Mouse (Mus musculus) cerebellum, postnatal 25 days (tissue): ENCODE data around the gene Sgk1.

Experiments
- DNase-seq, 2 experiments: peaks; one replicate each; pipeline ENCODE4 v3.0.0; 2021; ENCODE audit warnings: mixed read lengths in 2 of 2

Gene Sgk1

DNA sequence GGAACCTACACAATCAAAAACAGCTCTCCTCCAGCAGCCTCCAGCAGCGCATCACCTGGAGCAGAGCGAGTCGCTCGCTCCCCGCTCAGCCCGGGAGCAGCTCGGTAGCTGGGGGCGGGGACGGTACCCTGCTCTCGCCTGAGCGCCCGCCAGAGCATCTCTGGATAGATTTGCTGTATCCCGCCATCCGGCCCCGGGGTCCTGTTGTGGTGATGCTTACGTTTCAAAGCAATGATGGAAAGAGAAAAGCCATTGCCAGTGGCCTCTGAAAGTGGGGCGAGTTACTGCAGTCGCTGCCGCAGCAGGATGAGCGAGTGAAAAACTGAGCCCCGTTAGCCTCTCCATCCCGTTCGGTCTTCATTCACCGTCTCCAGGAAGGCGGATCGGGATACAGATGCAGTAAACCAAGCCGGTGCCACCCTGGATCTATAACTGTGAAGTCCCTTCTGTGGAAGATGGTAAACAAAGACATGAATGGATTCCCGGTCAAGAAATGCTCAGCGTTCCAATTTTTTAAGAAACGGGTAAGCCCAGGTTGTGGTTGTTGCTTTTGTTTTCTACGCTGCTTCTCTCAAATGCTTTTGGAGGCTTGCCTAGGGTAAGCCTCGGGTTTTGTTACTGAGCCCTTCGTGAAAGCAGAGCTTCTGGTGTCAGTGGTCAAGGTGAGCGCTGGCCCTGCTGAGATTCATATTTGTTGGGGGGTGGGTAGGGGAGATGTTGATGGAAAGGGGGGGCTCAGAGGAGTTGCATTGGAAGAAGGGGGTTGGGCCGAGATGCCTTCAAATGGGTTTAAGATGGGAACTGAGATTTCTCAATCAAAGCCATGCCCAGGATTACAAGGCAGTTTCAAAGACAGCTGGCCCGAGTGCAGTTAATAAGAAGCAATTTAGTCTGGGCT is at the start of gene Sgk1:
Sgk1 (plus strand) TSS at position 1 of the 898 bp plus-strand sequence.
- peak; percentile 88 to 90 for DNase-seq

GRCm38 (mm10) chr10:21832282-21832681 is 49.7 kb upstream of the Sgk1 start:
- no peak for DNase-seq

GRCm38 (mm10) chr10:21833757-21834156 is 48.2 kb upstream of the Sgk1 start:
- DNase-seq, result no peak

DNA sequence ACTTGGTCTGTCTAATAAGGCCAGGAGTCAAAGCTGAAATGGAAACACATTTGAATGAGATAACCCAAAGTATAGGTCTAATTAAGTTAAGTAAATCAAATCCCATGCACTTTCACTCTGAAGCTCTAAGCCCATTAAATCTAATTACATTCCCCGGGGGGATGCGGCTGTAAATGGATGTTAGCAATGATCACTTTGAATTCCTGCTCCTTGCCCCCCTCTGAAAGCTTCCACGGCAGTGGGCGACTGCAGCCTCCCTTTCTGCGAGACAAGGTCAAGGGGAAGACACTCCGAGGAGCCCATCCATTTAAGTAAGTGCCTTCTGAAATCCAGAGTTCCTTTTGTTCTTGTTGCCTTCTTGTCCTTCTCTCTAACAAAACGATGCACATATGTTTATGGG is 46.9 kb upstream of the Sgk1 start:
- no peak for DNase-seq

GRCm38 (mm10) chr10:21839248-21840155 is 42.5 kb upstream of the Sgk1 start:
- DNase-seq, result no peak

DNA sequence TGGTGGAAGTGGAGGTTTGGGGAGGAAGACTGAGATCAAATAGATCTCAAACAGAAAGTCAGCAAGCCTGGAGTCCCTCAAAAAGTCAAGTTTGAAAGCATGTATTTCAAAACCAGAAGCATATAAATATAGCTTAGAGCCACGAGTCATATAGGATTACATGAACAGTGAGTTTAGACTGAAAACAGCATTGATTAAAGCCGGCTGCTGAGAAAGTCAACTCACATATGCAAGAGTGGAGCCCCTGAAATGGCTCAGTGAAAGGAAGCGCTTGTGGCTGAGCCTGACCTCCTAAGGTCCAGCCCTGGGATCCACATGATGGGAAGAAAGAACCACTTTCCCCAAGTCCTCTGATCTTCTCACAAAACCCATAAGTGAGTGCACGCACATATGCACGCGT is 38.7 kb upstream of the Sgk1 start:
- DNase-seq, result no peak

DNA sequence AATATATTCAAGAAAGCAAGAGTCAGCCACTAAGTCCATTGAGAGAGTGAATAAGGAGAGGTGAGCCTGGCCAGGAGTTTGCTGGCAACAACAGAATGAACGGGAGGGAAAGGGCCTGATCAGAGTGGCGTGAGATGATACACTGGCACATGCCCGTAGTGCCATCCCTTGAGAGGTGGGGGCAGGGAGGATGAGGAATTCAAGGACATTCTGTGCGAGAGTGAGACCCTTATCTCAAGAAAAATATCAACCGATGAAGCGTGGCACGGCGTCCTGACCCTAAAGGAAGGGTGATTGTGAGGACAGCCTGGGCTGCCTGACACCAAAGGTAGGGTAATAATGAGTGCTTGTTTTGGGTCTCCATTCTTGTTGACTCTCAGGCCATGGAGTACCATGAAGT is 38.1 kb upstream of the Sgk1 start:
- peak in 1 of 2 experiments; percentile 33 for DNase-seq

GRCm38 (mm10) chr10:21844391-21844790 is 37.6 kb upstream of the Sgk1 start:
- DNase-seq, result no peak

- no peak for DNase-seq
These were observed 36.2 kb upstream of the Sgk1 start for GRCm38 (mm10) chr10:21845601-21846282.

DNA sequence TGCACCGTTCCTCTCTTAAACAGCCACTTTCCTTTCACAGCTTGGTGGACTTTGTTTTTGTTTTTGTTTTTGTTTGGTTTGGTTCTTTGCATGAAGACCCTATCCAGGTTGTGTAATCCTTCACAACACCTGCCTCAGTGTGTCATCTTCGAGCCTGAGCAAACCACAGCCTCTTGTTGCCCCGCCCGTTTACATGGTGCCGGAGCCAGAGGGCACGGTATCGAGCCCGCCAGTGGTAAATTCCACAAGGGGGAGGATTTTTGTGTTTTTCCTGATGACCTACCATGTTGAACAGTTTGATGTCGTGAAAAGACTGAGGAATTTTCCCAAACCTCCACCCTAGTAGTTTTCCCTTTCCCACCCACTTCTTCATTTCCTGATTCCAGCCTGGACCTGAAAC is 35.6 kb upstream of the Sgk1 start:
- no peak for DNase-seq

- no peak for DNase-seq
These were observed 34.8 kb upstream of the Sgk1 start for GRCm38 (mm10) chr10:21847026-21847820.

DNA sequence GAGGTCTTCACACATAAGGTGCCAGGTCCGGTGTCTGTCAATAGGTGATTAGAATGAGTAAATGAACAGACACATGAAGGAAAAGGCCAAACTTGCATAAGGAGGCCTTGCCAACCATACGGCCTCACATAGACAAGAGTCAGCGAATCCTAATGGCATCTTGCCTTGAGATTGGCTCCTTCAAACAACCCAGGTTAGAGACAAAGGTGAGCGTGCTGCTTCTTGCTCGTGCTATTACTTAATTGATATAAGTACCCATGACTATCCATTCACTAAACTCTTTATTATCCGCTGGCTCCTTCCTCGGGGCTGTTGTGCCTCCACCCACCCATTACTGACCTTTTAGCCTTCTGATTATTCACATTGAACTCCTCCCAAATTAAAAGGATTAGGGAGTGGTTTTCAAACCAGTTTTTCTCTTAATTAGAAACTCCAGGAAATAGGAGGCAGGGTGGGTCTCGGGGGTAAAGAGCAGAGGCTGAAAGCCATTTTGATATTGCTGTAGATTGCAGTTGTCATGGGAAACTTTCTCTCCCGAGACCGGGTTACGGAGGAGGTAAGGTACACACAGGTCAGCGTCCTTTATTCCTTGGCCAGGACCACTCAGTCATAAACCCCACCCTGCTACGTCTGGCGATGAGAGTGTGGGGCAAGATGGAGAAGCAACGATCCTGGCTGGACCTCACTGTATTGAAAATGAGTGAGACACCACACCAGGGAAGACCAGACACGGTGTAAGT is 33.9 kb upstream of the Sgk1 start:
- no peak for DNase-seq

GRCm38 (mm10) chr10:21849251-21849650 is 32.7 kb upstream of the Sgk1 start:
- DNase-seq, result no peak

DNA sequence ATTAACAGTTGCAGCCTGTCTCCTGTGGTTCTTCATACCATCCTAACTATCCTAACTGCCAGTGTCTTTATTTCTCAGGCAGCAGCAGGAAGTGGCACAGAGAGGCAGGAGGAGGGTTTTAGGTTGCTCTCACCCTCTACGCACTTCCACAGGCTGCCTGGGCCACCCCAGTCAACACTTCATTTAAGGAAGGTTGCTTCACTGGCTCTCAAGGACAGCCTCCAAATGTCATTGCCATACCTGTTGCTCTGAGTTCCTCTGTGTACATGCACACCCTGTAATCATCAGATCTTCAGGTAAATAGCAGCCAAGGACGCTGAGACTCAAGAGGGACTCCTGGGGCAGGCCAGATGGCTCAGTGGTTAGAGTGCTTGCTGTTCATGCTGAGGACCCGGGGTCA is 31.7 kb upstream of the Sgk1 start:
- DNase-seq, result no peak

- no peak for DNase-seq
These were observed 28.9 kb upstream of the Sgk1 start for GRCm38 (mm10) chr10:21853122-21853521.

GRCm38 (mm10) chr10:21853566-21854328 is 28.2 kb upstream of the Sgk1 start:
- DNase-seq, result no peak

DNA sequence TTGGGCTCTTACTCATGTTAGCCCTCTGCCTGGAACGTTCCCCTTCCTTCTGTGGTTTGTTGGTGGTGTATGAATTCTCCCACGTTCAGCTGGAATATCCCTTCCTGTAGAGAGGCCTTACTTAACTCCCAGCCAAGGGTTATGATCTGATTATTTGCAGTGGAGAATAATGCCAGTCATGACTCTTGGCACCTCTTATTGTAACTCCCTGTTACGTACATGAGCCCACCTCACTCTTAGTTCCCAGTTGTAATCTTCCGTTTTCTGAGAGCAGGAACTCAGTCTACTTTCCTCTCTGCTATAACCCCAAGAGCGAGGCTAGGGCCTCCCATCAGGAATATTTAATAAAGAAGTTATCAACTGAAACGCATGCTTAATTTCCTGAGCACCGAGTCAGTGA is 26.6 kb upstream of the Sgk1 start:
- no peak for DNase-seq

- no peak for DNase-seq
These were observed 24.3 kb upstream of the Sgk1 start for GRCm38 (mm10) chr10:21857676-21858075.

DNA sequence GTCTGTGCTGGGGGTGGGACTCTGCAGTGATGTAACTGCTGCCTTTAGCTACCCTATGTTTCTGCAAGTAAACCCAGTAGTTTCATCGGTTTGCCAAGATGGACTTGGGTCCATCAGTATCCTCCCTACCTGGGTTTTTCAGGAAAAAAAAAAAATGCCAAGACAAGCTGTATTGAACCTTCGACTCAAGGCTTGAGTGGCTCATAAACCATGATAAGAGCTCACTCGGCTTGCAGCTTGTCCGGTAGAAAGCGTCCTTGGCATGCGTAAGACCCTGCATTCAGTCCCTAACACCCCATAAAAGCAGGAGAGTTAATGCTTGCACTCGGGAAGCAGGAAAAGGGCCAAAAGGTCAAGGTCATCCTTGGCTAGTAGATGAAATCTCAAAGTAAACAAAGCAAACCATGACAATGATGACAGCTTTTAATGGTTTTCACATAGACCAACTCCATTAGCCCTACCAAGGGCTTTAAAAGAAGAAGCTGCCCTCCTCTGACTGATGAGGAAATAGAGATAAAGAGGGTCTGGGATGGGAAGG is 23.5 kb upstream of the Sgk1 start:
- DNase-seq, result no peak

- peak; percentile 37 to 64 for DNase-seq
These were observed 15.5 kb upstream of the Sgk1 start for GRCm38 (mm10) chr10:21866504-21866903.
